Mouse (Mus musculus) neural tube, embryonic 15.5 days (tissue): ENCODE data around the gene Dnhd1. TPM values are rescaled to one million over a fixed set of nuclear protein-coding genes. Genes with fewer than 3 reads are reported as not detected.
A peak's percentile ranks its signal among the peaks of the same experiment; 100 is the strongest.

Experiments used
- ATAC-seq: fragments of 200-750 bp; cut with Nextera tagmentation; 2 replicates; pipeline ENCODE4 v1.8.0; 2017; ENCODE audit warnings: mild to moderate bottlenecking, moderate TSS enrichment, moderate library complexity; ENCODE audit not compliant: low FRiP score
- H3K27ac ChIP-seq: fragments of 300-500 bp; sonication (generic); replicated peaks from 2 replicates; pipeline ENCODE4 v1.5.1; 2015; ENCODE audit warnings: mild to moderate bottlenecking, inconsistent platforms
- H3K27me3 ChIP-seq: fragments of 300-500 bp; sonication (generic); replicated peaks from 2 replicates; pipeline ENCODE4 v1.6.1; 2015; ENCODE audit warnings: inconsistent platforms
- H3K36me3 ChIP-seq: fragments of 300-500 bp; sonication (generic); 2 replicates; pipeline ENCODE4 v1.6.1; 2015; ENCODE audit warnings: inconsistent platforms
- H3K4me1 ChIP-seq: fragments of 300-500 bp; sonication (generic); 2 replicates; pipeline ENCODE4 v1.6.1; 2015; ENCODE audit warnings: inconsistent platforms
- H3K4me2 ChIP-seq: fragments of 300-500 bp; sonication (generic); 2 replicates; pipeline ENCODE4 v1.6.1; 2015; ENCODE audit warnings: inconsistent platforms, mild to moderate bottlenecking, moderate library complexity
- H3K4me3 ChIP-seq: fragments of 300-500 bp; sonication (generic); replicated peaks from 2 replicates; pipeline ENCODE4 v1.5.1; 2015; ENCODE audit warnings: mild to moderate bottlenecking, inconsistent platforms
- H3K9ac ChIP-seq: fragments of 300-500 bp; sonication (generic); replicated peaks from 2 replicates; pipeline ENCODE4 v1.6.1; 2015; ENCODE audit warnings: mild to moderate bottlenecking, inconsistent platforms
- H3K9me3 ChIP-seq: fragments of 300-500 bp; sonication (generic); replicated peaks from 2 replicates; pipeline ENCODE4 v1.6.1; 2016; ENCODE audit warnings: inconsistent platforms
- WGBS: fragments of 180-500 bp; shearing (Covaris S2); methylation state at CpG from one replicate; pipeline ENCODE4 v1.1.7; 2015; ENCODE audit warnings: mixed read lengths; 5-methylcytosine and 5-hydroxymethylcytosine counted together
- polyA plus RNA-seq: library from polyadenylated mRNA; unstranded; fragments of >200 nt; fragmentation: Nextera tagmentation; extraction: Ambion mirVana; gene quantifications from 2 replicates; pipeline ENCODE4 v1.2.1, GENCODE M21; 2015

Dnhd1 gene
- polyA plus RNA-seq, 1 experiment from 2014 or later = 1.3 TPM

GRCm38 (mm10) chr7:105640894-105641255 is 9.8 kb upstream of the Dnhd1 start:
- Histone ChIP-seq H3K9me3 (no peaks in the 10 kb centered on the region), H3K9ac (peak overlapping the region; percentile 81), H3K4me1 (peaks cover 42% of the 10 kb centered on the region), H3K27me3 (no peaks in the 10 kb centered on the region), H3K27ac (peak overlapping the region; percentile 91), H3K36me3 (peaks cover 36% of the 10 kb centered on the region), H3K4me2 (peak overlapping the region; percentile 98), H3K4me3 (peak overlapping the region; percentile 56)
- no peak; the same call in 1 of the 2 replicates for ATAC-seq
- WGBS = under 1% methylated on average over 18 of the region's 18 CpGs

- H3K4me2 ChIP-seq = peak overlapping the region; percentile 98
- no peaks in the 10 kb centered on the region for H3K27me3 ChIP-seq
- WGBS = 48% methylated on average over 3 of the region's 3 CpGs
Observed at GRCm38 (mm10) chr7:105641936-105642335, 8.7 kb upstream of the Dnhd1 start.

GRCm38 (mm10) chr7:105685541-105686197 is 35.0 kb downstream of the Dnhd1 start:
- 14% methylated on average over 13 of the region's 13 CpGs for WGBS
- no peaks in the 10 kb centered on the region for H3K9me3 ChIP-seq
- no peak overlapping the region for H3K27ac ChIP-seq
- H3K27me3 ChIP-seq = no peaks in the 10 kb centered on the region
- no peak overlapping the region for H3K9ac ChIP-seq
- no peak for ATAC-seq
- no peaks in the 10 kb centered on the region for H3K36me3 ChIP-seq
- H3K4me1 ChIP-seq = no peaks in the 10 kb centered on the region
- H3K4me3 ChIP-seq = no peak overlapping the region
- 0 out of 2 replicates have a peak overlapping the region, but pooled peaks have one; percentile 13 for H3K4me2 ChIP-seq

More at GRCm38 (mm10) chr7:105641936-105642335, 8.7 kb upstream of the Dnhd1 start:
- Histone ChIP-seq H3K9ac (no peak overlapping the region), H3K4me1 (peaks cover 37% of the 10 kb centered on the region), H3K9me3 (no peaks in the 10 kb centered on the region), H3K36me3 (peaks cover 27% of the 10 kb centered on the region), H3K27ac (no peak overlapping the region), H3K4me3 (0 out of 2 replicates have a peak overlapping the region, but pooled peaks have one; percentile 56)
- ATAC-seq = no peak

- Histone ChIP-seq H3K4me1 (no peaks in the 10 kb centered on the region), H3K9ac (no peak overlapping the region), H3K4me2 (no peak overlapping the region), H3K4me3 (no peak overlapping the region), H3K27ac (no peak overlapping the region), H3K27me3 (no peaks in the 10 kb centered on the region), H3K9me3 (no peaks in the 10 kb centered on the region), H3K36me3 (no peaks in the 10 kb centered on the region)
- 90% methylated on average over 1 of the region's 1 CpGs for WGBS
- no peak for ATAC-seq
Observed at GRCm38 (mm10) chr7:105690875-105691274, 40.2 kb downstream of the Dnhd1 start.

GRCm38 (mm10) chr7:105703184-105703583 is 52.6 kb downstream of the Dnhd1 start:
- Histone ChIP-seq H3K4me1 (no peaks in the 10 kb centered on the region), H3K4me2 (no peak overlapping the region), H3K27me3 (no peaks in the 10 kb centered on the region), H3K27ac (no peak overlapping the region), H3K36me3 (no peaks in the 10 kb centered on the region), H3K9ac (no peak overlapping the region), H3K9me3 (no peaks in the 10 kb centered on the region), H3K4me3 (no peak overlapping the region)
- no peak for ATAC-seq
- 91% methylated on average over 16 of the region's 16 CpGs for WGBS

GRCm38 (mm10) chr7:105703816-105704215 is 53.2 kb downstream of the Dnhd1 start:
- no peaks in the 10 kb centered on the region for H3K4me1 ChIP-seq
- 91% methylated on average over 4 of the region's 4 CpGs for WGBS
- no peaks in the 10 kb centered on the region for H3K9me3 ChIP-seq
- no peaks in the 10 kb centered on the region for H3K36me3 ChIP-seq
- no peak overlapping the region for H3K4me2 ChIP-seq
- no peak overlapping the region for H3K4me3 ChIP-seq
- no peak for ATAC-seq
- H3K27ac ChIP-seq = no peak overlapping the region
- no peaks in the 10 kb centered on the region for H3K27me3 ChIP-seq
- no peak overlapping the region for H3K9ac ChIP-seq

- no peak overlapping the region for H3K4me3 ChIP-seq
- WGBS = 95% methylated on average over 5 of the region's 5 CpGs
- H3K9me3 ChIP-seq = no peaks in the 10 kb centered on the region
- H3K27me3 ChIP-seq = no peaks in the 10 kb centered on the region
- H3K36me3 ChIP-seq = no peaks in the 10 kb centered on the region
- H3K4me1 ChIP-seq = no peaks in the 10 kb centered on the region
- no peak overlapping the region for H3K4me2 ChIP-seq
- ATAC-seq = no peak
- no peak overlapping the region for H3K27ac ChIP-seq
- no peak overlapping the region for H3K9ac ChIP-seq
Observed at GRCm38 (mm10) chr7:105708733-105709132, 58.1 kb downstream of the Dnhd1 start.

- Histone ChIP-seq H3K9ac (no peak overlapping the region), H3K4me3 (no peak overlapping the region), H3K36me3 (peaks cover 7% of the 10 kb centered on the region), H3K4me1 (no peaks in the 10 kb centered on the region), H3K27ac (no peak overlapping the region), H3K4me2 (no peak overlapping the region), H3K27me3 (no peaks in the 10 kb centered on the region), H3K9me3 (no peaks in the 10 kb centered on the region)
- ATAC-seq = no peak
- WGBS = 64% methylated on average over 3 of the region's 3 CpGs
Observed at GRCm38 (mm10) chr7:105715366-105715765, 64.7 kb downstream of the Dnhd1 start.

GRCm38 (mm10) chr7:105721916-105722315 is 71.3 kb downstream of the Dnhd1 start:
- no peak for ATAC-seq
- H3K27me3 ChIP-seq = no peaks in the 10 kb centered on the region
- no peak overlapping the region for H3K4me3 ChIP-seq
- 85% methylated on average over 2 of the region's 2 CpGs for WGBS
- no peak overlapping the region for H3K4me2 ChIP-seq
- H3K27ac ChIP-seq = no peak overlapping the region
- H3K4me1 ChIP-seq = peaks cover 3% of the 10 kb centered on the region; the same call in 1 of the 2 replicates
- no peak overlapping the region for H3K9ac ChIP-seq
- no peaks in the 10 kb centered on the region for H3K9me3 ChIP-seq
- peaks cover 7% of the 10 kb centered on the region for H3K36me3 ChIP-seq

GRCm38 (mm10) chr7:105726144-105726979 is 75.7 kb downstream of the Dnhd1 start:
- ATAC-seq = peak; percentile 87
- Histone ChIP-seq H3K4me1 (peaks cover 3% of the 10 kb centered on the region; the same call in 1 of the 2 replicates), H3K4me3 (no peak overlapping the region), H3K27me3 (no peaks in the 10 kb centered on the region), H3K36me3 (peaks cover 22% of the 10 kb centered on the region), H3K27ac (peak overlapping the region; percentile 42; the same call in 1 of the 2 replicates), H3K9ac (0 out of 2 replicates have a peak overlapping the region, but pooled peaks have one; percentile 3), H3K9me3 (no peaks in the 10 kb centered on the region), H3K4me2 (no peak overlapping the region)
- WGBS = 84% methylated on average over 4 of the region's 4 CpGs

- Histone ChIP-seq H3K4me3 (no peak overlapping the region), H3K9ac (no peak overlapping the region), H3K27me3 (no peaks in the 10 kb centered on the region), H3K36me3 (peaks cover 28% of the 10 kb centered on the region), H3K9me3 (no peaks in the 10 kb centered on the region), H3K4me2 (no peak overlapping the region), H3K27ac (no peak overlapping the region), H3K4me1 (peaks cover 3% of the 10 kb centered on the region; the same call in 1 of the 2 replicates)
- 93% methylated on average over 4 of the region's 4 CpGs for WGBS
- no peak for ATAC-seq
Observed at GRCm38 (mm10) chr7:105726980-105727325, 76.3 kb downstream of the Dnhd1 start.
